Mouse (Mus musculus) heart, embryonic 10.5 days (tissue): ENCODE results near the gene Phf10. TPM values are rescaled to one million over a fixed set of nuclear protein-coding genes. Genes with fewer than 3 reads are reported as not detected.
"Not testable (repeated sequence)": the region's sequence is repeated elsewhere in the genome, so short reads cannot be mapped to it uniquely, and the experiment has no call there.

ENCODE experiments used
- DNase-seq: peaks from one replicate; pipeline ENCODE4 v3.0.0-alpha.2; 2017; ENCODE audit warnings: low spot score
- H3K27ac ChIP-seq: fragments of 300-500 bp; sonication (generic); 2 replicates; pipeline ENCODE4 v1.5.1; 2016; ENCODE audit warnings: mild to moderate bottlenecking
- H3K27me3 ChIP-seq: fragments of 300-500 bp; sonication (generic); 2 replicates; pipeline ENCODE4 v1.6.1; 2016; ENCODE audit warnings: mild to moderate bottlenecking; ENCODE audit not compliant: poor library complexity, insufficient read depth, severe bottlenecking
- H3K36me3 ChIP-seq: fragments of 300-500 bp; sonication (generic); 2 replicates; pipeline ENCODE4 v1.6.1; 2016; ENCODE audit warnings: mild to moderate bottlenecking, moderate library complexity
- H3K4me1 ChIP-seq: fragments of 300-500 bp; sonication (generic); 2 replicates; pipeline ENCODE4 v1.6.1; 2016; ENCODE audit warnings: mild to moderate bottlenecking
- H3K4me3 ChIP-seq: fragments of 300-500 bp; sonication (generic); 2 replicates; pipeline ENCODE4 v1.5.1; 2016; ENCODE audit warnings: mild to moderate bottlenecking, moderate library complexity
- H3K9me3 ChIP-seq: fragments of 300-500 bp; sonication (generic); 2 replicates; pipeline ENCODE4 v1.6.1; 2016; ENCODE audit warnings: mild to moderate bottlenecking, moderate library complexity
- WGBS: fragments of 180-500 bp; shearing (Covaris S2); methylation state at CpG from one replicate; pipeline ENCODE4 v1.1.7; 2016; 5-methylcytosine and 5-hydroxymethylcytosine counted together
- polyA plus RNA-seq: library from polyadenylated mRNA; unstranded; fragments of >200 nt; fragmentation: Nextera tagmentation; extraction: Ambion mirVana; gene quantifications from 2 replicates; pipeline ENCODE4 v1.2.1, GENCODE M21; 2016

Gene Phf10
- polyA plus RNA-seq, 1 experiment from 2014 or later: 33.3 TPM

- Histone ChIP-seq H3K36me3 (no peaks in the 10 kb centered on the region), H3K9me3 (no peaks in the 10 kb centered on the region), H3K27ac (no peak overlapping the region), H3K4me3 (no peak overlapping the region), H3K27me3 (peaks cover 6% of the 10 kb centered on the region; the same call in 1 of the 2 replicates), H3K4me1 (no peaks in the 10 kb centered on the region)
- 61% methylated on average over 7 of the region's 7 CpGs for WGBS
- DNase-seq: no peak
Measured at GRCm38 (mm10) chr17:14904637-14905265, 56.3 kb downstream of the Phf10 start.

- WGBS: 82% methylated on average over 6 of the region's 6 CpGs
- no peaks in the 10 kb centered on the region for H3K36me3 ChIP-seq
- H3K9me3 ChIP-seq: no peaks in the 10 kb centered on the region
- no peaks in the 10 kb centered on the region for H3K4me1 ChIP-seq
- no peak overlapping the region for H3K27ac ChIP-seq
- peaks cover 6% of the 10 kb centered on the region; the same call in 1 of the 2 replicates for H3K27me3 ChIP-seq
- no peak overlapping the region for H3K4me3 ChIP-seq
- no peak for DNase-seq
Measured at GRCm38 (mm10) chr17:14904206-14904605, 56.9 kb downstream of the Phf10 start.

GRCm38 (mm10) chr17:14903212-14903611, 57.9 kb downstream of the Phf10 start:
- H3K4me1 ChIP-seq: no peaks in the 10 kb centered on the region
- no peaks in the 10 kb centered on the region for H3K36me3 ChIP-seq
- H3K9me3 ChIP-seq: no peaks in the 10 kb centered on the region
- no peak for DNase-seq
- WGBS: 79% methylated on average over 3 of the region's 3 CpGs
- H3K27ac ChIP-seq: no peak overlapping the region
- no peak overlapping the region for H3K4me3 ChIP-seq
- peaks cover 6% of the 10 kb centered on the region; the same call in 1 of the 2 replicates for H3K27me3 ChIP-seq

DNA sequence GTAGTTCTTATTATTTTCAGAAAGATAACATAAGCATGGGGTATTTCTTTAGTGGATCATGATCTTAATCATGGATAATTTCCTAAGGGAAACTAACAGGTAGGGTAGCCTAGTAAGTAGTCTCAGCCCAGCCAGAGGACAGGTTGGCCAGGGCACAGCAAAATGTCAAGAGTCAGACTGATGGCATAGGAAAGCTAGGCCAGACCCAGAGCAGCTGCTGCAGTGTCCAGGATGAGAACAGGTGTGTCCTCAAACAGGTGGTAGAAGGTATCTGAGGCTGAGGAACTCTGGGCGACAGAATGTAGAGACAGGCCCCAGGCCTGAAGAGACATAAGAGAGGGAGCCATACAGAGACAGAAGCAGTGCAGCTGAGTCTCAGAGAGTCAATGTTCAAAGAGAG, 62.1 kb downstream of the Phf10 start:
- no peaks in the 10 kb centered on the region for H3K9me3 ChIP-seq

DNA sequence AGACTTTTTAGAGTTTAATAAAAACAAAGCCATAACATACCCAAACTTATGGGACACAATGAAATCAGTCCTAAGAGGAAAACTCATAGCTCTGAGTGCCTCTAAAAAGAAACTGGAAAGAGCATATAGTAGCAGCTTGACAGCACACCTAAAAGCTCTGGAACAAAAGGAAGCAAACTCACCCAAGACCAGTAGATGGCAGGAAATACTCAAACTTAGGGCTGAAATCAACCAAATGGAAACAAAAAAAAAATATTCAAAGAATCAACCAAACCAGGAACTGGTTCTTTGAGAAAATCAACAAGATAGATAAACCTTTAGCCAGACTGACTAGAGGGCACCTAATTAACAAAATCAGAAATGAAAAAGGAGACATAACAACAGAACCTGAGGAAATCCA, 66.0 kb downstream of the Phf10 start:
- not testable (repeated sequence) for H3K36me3 ChIP-seq, H3K9me3 ChIP-seq, H3K27ac ChIP-seq, H3K4me1 ChIP-seq, H3K27me3 ChIP-seq, H3K4me3 ChIP-seq, DNase-seq

More for the DNA sequence above, 62.1 kb downstream of the Phf10 start:
- no peak overlapping the region for H3K4me3 ChIP-seq
- no peaks in the 10 kb centered on the region for H3K36me3 ChIP-seq
- whole genome bisulfite sequencing: 57% methylated on average over 1 of the region's 1 CpGs
- 0 out of 2 replicates have a peak, but pooled peaks cover 6% of the 10 kb centered on the region for H3K27me3 ChIP-seq
- no peak overlapping the region for H3K27ac ChIP-seq
- DNase-seq: no peak
- H3K4me1 ChIP-seq: no peaks in the 10 kb centered on the region

Other genes starting within 250 kb of the Phf10 start
- gene Wdr27, start 18.1 kb downstream of the Phf10 start, polyA plus RNA-seq: 3.2 TPM in 2 replicates
- 29.8 and 32.8 TPM in 2 replicates for gene 1600012H06Rik, start 18.1 kb downstream of the Phf10 start, polyA plus RNA-seq
- gene 9030025P20Rik, start 17.2 kb upstream of the Phf10 start, polyA plus RNA-seq: 7.9 and 9.4 TPM in 2 replicates
- 0.92 TPM in 1 of 2 replicates, not detected in the other for gene Gm3417, start 17.5 kb upstream of the Phf10 start, polyA plus RNA-seq
- gene Gm3435, start 48.9 kb upstream of the Phf10 start, polyA plus RNA-seq: 4.7 and 6.1 TPM in 2 replicates
- gene Ermard, start 79.9 kb upstream of the Phf10 start, polyA plus RNA-seq: 67.6 and 80.2 TPM in 2 replicates
- gene Tcte3, start 80.2 kb upstream of the Phf10 start, polyA plus RNA-seq: 0.60 and 0.83 TPM in 2 replicates
- 2.7 and 3.2 TPM in 2 replicates for gene Gm3448, start 80.3 kb upstream of the Phf10 start, polyA plus RNA-seq